Mouse (Mus musculus) intestine, embryonic 15.5 days (tissue): ENCODE measurements around the gene Dgkg. TPM values are rescaled to one million over a fixed set of nuclear protein-coding genes. Genes with fewer than 3 reads are reported as not detected.

Source experiments
- ATAC-seq: fragments of 200-750 bp; cut with Nextera tagmentation; 2 replicates; pipeline ENCODE4 v1.8.0; 2017; ENCODE audit warnings: moderate TSS enrichment, moderate library complexity
- H3K27ac ChIP-seq: fragments of 300-500 bp; sonication (generic); 2 replicates; pipeline ENCODE4 v1.5.1; 2015; ENCODE audit warnings: mild to moderate bottlenecking, inconsistent platforms
- H3K27me3 ChIP-seq: fragments of 300-500 bp; sonication (generic); replicated peaks from 2 replicates; pipeline ENCODE4 v1.6.1; 2015; ENCODE audit warnings: inconsistent platforms
- H3K36me3 ChIP-seq: fragments of 300-500 bp; sonication (generic); 2 replicates; pipeline ENCODE4 v1.6.1; 2015; ENCODE audit warnings: inconsistent platforms
- H3K4me1 ChIP-seq: fragments of 300-500 bp; sonication (generic); replicated peaks from 2 replicates; pipeline ENCODE4 v1.6.1; 2015; ENCODE audit warnings: inconsistent platforms
- H3K4me2 ChIP-seq: fragments of 300-500 bp; sonication (generic); replicated peaks from 2 replicates; pipeline ENCODE4 v1.6.1; 2015; ENCODE audit warnings: mild to moderate bottlenecking, inconsistent platforms
- H3K4me3 ChIP-seq: fragments of 300-500 bp; sonication (generic); replicated peaks from 2 replicates; pipeline ENCODE4 v1.5.1; 2015; ENCODE audit warnings: inconsistent platforms
- H3K9ac ChIP-seq: fragments of 300-500 bp; sonication (generic); 2 replicates; pipeline ENCODE4 v1.6.1; 2015; ENCODE audit warnings: inconsistent platforms
- H3K9me3 ChIP-seq: fragments of 300-500 bp; sonication (generic); 2 replicates; pipeline ENCODE4 v1.6.1; 2016; ENCODE audit warnings: inconsistent platforms
- WGBS: fragments of 180-500 bp; shearing (Covaris S2); methylation state at CpG from one replicate; pipeline ENCODE4 v1.1.7; 2015; 5-methylcytosine and 5-hydroxymethylcytosine counted together
- polyA plus RNA-seq: library from polyadenylated mRNA; unstranded; fragments of >200 nt; fragmentation: Nextera tagmentation; extraction: Ambion mirVana; gene quantifications from 2 replicates; pipeline ENCODE4 v1.2.1, GENCODE M21; 2015

Gene Dgkg
- polyA plus RNA-seq, 1 experiment from 2014 or later: 3.8 TPM

GRCm38 (mm10) chr16:22436106-22436505, 220.9 kb downstream of the Dgkg start:
- H3K27me3 ChIP-seq: no peaks in the 10 kb centered on the region
- H3K4me1 ChIP-seq: peaks cover 13% of the 10 kb centered on the region
- H3K4me3 ChIP-seq: no peak overlapping the region
- H3K36me3 ChIP-seq: no peaks in the 10 kb centered on the region
- H3K4me2 ChIP-seq: no peak overlapping the region
- 69% methylated on average over 6 of the region's 6 CpGs for WGBS
- no peak overlapping the region for H3K9ac ChIP-seq
- no peak for ATAC-seq
- no peaks in the 10 kb centered on the region for H3K9me3 ChIP-seq
- no peak overlapping the region for H3K27ac ChIP-seq

DNA sequence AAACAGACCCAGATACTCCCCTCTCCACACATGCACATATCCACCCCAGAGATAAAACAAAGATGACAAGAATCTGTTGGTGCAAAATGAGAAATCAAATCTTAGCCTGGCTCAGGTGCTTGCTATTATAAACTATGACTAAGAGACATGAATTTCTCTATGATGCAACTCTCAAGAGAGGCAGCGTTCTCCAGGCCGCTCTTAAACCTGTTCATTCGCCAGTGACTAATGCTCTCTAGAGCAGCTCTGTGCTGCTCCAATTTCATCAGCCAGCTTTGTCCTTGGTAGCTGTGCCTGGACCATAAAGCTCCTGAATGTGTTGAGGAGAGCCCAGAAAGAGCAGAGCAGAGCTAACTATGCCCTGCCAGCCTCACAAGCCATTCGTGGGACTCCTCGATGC, 222.5 kb downstream of the Dgkg start:
- Histone ChIP-seq H3K4me3 (no peak overlapping the region), H3K9me3 (no peaks in the 10 kb centered on the region), H3K27me3 (no peaks in the 10 kb centered on the region), H3K9ac (no peak overlapping the region), H3K36me3 (no peaks in the 10 kb centered on the region), H3K4me1 (peaks cover 3% of the 10 kb centered on the region; the same call in 1 of the 2 replicates), H3K27ac (no peak overlapping the region), H3K4me2 (no peak overlapping the region)
- ATAC-seq: no peak
- WGBS: 73% methylated on average over 5 of the region's 5 CpGs

DNA sequence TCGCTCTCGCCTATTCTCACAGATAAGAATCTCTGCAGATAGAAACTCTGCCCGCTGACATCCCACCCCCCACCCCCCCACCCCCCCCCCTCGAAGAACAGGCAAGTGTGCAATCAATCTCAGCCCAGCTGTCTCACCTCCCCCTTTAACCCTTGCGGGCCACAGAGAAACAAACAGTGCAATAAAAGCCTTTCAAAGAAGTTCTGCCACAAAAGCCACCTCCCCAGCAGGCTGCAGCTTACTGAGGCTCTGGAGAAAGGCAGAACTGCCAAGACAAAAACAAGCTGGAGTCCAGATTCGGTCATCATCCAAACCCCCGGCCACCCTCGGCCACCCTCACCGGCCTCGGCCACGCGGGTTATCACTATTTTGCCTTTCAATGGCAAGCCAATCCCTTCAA, 223.1 kb downstream of the Dgkg start:
- Histone ChIP-seq H3K27ac (no peak overlapping the region), H3K4me2 (no peak overlapping the region), H3K4me3 (no peak overlapping the region), H3K4me1 (peaks cover 9% of the 10 kb centered on the region), H3K9me3 (no peaks in the 10 kb centered on the region), H3K36me3 (no peaks in the 10 kb centered on the region), H3K27me3 (no peaks in the 10 kb centered on the region), H3K9ac (no peak overlapping the region)
- no peak for ATAC-seq
- WGBS: 22% methylated on average over 12 of the region's 12 CpGs

DNA sequence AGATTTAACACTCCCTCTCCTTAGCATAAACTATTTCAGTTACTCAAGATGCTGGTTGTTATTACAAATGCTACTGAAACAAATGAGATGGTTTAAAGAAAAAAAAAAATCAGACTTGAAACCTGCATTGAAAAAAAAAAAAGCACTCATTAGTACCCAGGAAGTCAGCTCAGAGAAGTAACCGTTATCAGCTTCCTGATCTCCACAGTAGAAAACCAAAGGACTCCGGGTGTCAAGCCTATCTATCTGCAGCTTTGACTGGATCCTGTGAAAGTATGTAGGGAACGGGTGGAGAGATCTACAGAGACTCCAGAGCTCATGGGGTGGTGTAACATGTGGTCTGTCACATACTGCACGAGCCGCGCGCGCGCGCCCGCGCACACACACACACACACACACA, 225.2 kb downstream of the Dgkg start:
- no peak overlapping the region for H3K27ac ChIP-seq
- ATAC-seq: no peak
- WGBS: 85% methylated on average over 12 of the region's 12 CpGs
- no peak overlapping the region for H3K9ac ChIP-seq
- H3K36me3 ChIP-seq: no peaks in the 10 kb centered on the region
- H3K27me3 ChIP-seq: no peaks in the 10 kb centered on the region
- H3K4me1 ChIP-seq: peaks cover 12% of the 10 kb centered on the region
- no peaks in the 10 kb centered on the region for H3K9me3 ChIP-seq
- no peak overlapping the region for H3K4me3 ChIP-seq
- H3K4me2 ChIP-seq: no peak overlapping the region

DNA sequence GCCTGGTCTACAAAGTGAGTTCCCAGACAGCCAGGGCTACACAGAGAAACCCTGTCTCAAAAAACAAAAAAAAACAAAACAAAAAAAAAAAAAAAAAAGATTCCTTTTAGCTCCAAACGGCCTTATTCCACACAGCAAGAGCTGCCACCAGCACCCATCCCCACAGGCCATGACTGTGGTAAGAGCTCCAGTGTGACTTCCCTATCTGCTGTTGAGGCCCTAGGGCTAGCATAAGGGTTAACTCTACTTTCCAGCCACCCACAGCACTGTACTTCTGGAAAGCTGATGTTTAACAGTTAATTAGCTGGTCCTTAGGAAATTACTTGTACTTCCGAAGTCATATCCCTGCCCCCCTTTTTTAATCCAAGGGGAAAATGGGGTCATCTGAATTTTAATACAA, 225.7 kb downstream of the Dgkg start:
- no peak overlapping the region for H3K27ac ChIP-seq

GRCm38 (mm10) chr16:22430211-22430951, 226.6 kb downstream of the Dgkg start:
- no peaks in the 10 kb centered on the region for H3K9me3 ChIP-seq
- H3K4me2 ChIP-seq: no peak overlapping the region
- WGBS: 76% methylated on average over 16 of the region's 16 CpGs
- no peak overlapping the region for H3K27ac ChIP-seq
- H3K4me1 ChIP-seq: peaks cover 12% of the 10 kb centered on the region
- no peak overlapping the region for H3K9ac ChIP-seq
- H3K27me3 ChIP-seq: no peaks in the 10 kb centered on the region
- H3K4me3 ChIP-seq: no peak overlapping the region
- ATAC-seq: no peak
- H3K36me3 ChIP-seq: no peaks in the 10 kb centered on the region

More for the DNA sequence above, 225.7 kb downstream of the Dgkg start:
- Histone ChIP-seq H3K4me2 (no peak overlapping the region), H3K4me1 (peaks cover 12% of the 10 kb centered on the region), H3K9ac (no peak overlapping the region), H3K36me3 (no peaks in the 10 kb centered on the region), H3K27me3 (no peaks in the 10 kb centered on the region), H3K4me3 (no peak overlapping the region), H3K9me3 (no peaks in the 10 kb centered on the region)
- 64% methylated on average over 2 of the region's 2 CpGs for WGBS
- no peak for ATAC-seq

DNA sequence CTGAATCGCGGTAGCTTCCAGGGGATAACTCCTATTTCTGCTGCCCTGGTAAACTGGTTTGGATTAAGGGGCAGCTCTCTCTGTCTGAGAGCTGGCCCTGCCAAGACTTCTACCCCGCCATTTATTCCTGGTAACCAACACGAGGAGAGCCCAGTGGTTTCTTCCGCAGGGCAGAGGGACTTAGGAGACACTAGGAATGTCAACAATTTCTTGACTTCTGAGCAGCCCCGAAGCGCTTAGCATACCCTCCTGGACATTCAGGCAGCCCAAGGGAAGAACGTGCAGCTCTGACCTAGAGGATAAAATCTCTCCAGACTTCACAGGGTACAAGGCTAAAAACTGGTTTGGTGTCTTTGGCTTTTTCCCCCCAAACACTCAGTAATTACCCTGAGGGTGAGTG, 227.6 kb downstream of the Dgkg start:
- 0 out of 2 replicates have a peak overlapping the region, but pooled peaks have one; percentile 4 for H3K4me3 ChIP-seq
- H3K4me1 ChIP-seq: peaks cover 12% of the 10 kb centered on the region
- no peak overlapping the region for H3K27ac ChIP-seq
- peak overlapping the region; percentile 52 for H3K4me2 ChIP-seq
- no peak; the same call in 1 of the 2 replicates for ATAC-seq
- H3K9ac ChIP-seq: no peak overlapping the region
- no peaks in the 10 kb centered on the region for H3K9me3 ChIP-seq
- H3K36me3 ChIP-seq: no peaks in the 10 kb centered on the region
- no peaks in the 10 kb centered on the region for H3K27me3 ChIP-seq
- 21% methylated on average over 8 of the region's 8 CpGs for WGBS

DNA sequence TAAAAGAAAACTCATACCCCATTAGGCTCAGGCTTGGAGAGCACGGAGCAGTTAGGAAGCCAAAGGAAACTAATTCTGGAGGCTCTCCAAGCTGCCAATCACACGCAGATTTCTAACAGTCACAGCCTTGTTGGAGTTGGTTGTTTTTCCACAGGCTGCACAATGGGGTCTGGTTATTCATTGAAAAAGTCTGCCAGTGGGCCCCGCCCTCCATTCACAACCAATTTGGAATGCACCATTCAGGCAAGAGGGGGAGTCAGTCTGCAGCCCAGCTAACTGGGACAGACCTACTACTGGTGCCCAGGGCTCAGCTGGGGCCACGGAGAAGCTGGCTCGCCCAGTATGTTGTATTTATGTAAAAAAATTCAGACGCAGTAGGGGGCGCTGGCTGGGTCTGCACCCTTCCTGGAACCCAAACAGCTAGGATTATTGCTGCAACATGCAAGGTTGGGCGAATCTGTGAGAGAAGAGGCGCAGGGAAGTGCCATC, 228.1 kb downstream of the Dgkg start:
- H3K4me1 ChIP-seq: peaks cover 12% of the 10 kb centered on the region
- no peak overlapping the region for H3K27ac ChIP-seq
- H3K9ac ChIP-seq: no peak overlapping the region
- 14% methylated on average over 9 of the region's 9 CpGs for WGBS
- 0 out of 2 replicates have a peak overlapping the region, but pooled peaks have one; percentile 4 for H3K4me3 ChIP-seq
- peak; percentile 96 for ATAC-seq
- H3K36me3 ChIP-seq: no peaks in the 10 kb centered on the region
- H3K9me3 ChIP-seq: no peaks in the 10 kb centered on the region
- H3K4me2 ChIP-seq: peak overlapping the region; percentile 52
- H3K27me3 ChIP-seq: no peaks in the 10 kb centered on the region

DNA sequence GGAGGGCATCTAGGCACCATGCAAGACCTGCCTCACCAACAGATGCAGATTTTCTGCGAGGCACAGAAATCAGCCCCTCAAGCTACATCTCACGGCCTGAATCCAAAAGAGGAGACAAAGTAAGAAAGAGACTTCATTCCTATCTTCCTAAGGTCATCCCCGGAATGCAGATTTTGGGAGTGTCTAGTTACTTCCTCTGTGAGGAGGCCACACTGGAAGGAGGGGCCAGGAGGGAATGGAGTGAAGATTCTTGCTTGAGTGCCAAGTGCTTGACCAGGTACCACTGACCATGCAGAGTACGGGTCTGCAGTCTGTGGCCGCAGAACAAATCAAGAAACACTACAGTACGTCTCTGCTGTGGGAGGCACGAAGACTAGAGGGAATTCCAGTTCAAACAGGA, 230.2 kb downstream of the Dgkg start:
- WGBS: 82% methylated on average over 7 of the region's 7 CpGs
- no peaks in the 10 kb centered on the region for H3K27me3 ChIP-seq

GRCm38 (mm10) chr16:22422256-22422655, 234.8 kb downstream of the Dgkg start:
- 86% methylated on average over 5 of the region's 5 CpGs for WGBS
- no peaks in the 10 kb centered on the region for H3K27me3 ChIP-seq
- H3K4me1 ChIP-seq: 0 out of 2 replicates have a peak, but pooled peaks cover 3% of the 10 kb centered on the region
- H3K4me3 ChIP-seq: no peak overlapping the region
- H3K9ac ChIP-seq: no peak overlapping the region
- H3K9me3 ChIP-seq: no peaks in the 10 kb centered on the region
- ATAC-seq: no peak
- no peaks in the 10 kb centered on the region for H3K36me3 ChIP-seq
- H3K4me2 ChIP-seq: no peak overlapping the region
- H3K27ac ChIP-seq: no peak overlapping the region

More for the DNA sequence above, 230.2 kb downstream of the Dgkg start:
- Histone ChIP-seq H3K4me2 (no peak overlapping the region), H3K4me3 (no peak overlapping the region), H3K27ac (no peak overlapping the region), H3K9me3 (no peaks in the 10 kb centered on the region), H3K4me1 (peaks cover 12% of the 10 kb centered on the region), H3K36me3 (no peaks in the 10 kb centered on the region), H3K9ac (no peak overlapping the region)
- no peak for ATAC-seq

Other genes with a start within 250 kb of the Dgkg start
- 11.2 and 11.4 TPM in 2 replicates for gene Etv5, start 217.5 kb downstream of the Dgkg start, polyA plus RNA-seq
- gene Crygs, start 154.4 kb upstream of the Dgkg start, polyA plus RNA-seq: not detected in 2 replicates
- gene Tbccd1, start 200.4 kb upstream of the Dgkg start, polyA plus RNA-seq: 26.2 and 30.7 TPM in 2 replicates
- 120 and 125 TPM in 2 replicates for gene Dnajb11, start 200.6 kb upstream of the Dgkg start, polyA plus RNA-seq
- 19.7 and 39.1 TPM in 2 replicates for gene Ahsg, start 234.1 kb upstream of the Dgkg start, polyA plus RNA-seq